Mouse (Mus musculus): ENCODE measurements around the gene Fpr2. TPM values are rescaled to one million over a fixed set of nuclear protein-coding genes. Genes with fewer than 3 reads are reported as not detected.
A peak's percentile ranks its signal among the peaks of the same experiment; 100 is the strongest.

Gene Fpr2
- polyA plus RNA-seq, 1 experiment from 2014 or later: not detected

DNA sequence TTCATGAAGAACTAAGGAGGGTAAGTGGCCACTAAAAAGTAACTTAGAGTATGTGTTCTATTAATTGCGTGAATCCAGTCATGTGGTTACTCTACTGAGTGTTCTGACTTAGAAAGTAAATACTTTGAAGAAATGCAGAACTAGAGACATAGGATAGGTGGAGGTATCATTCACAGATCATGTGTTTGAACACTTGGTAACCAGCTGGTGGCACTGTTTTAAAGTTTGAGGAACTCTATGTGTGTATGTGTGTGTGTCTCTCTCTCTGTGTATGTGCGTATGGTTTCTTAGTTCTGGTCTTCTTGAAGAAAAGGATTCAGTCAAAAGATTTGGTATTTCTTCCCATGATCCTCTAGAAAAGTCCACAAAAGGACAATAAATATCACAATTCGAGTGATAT is 27.5 kb upstream of the Fpr2 start:
- ATAC-seq: no peak
- no peaks in the 10 kb centered on the region for H3K36me3 ChIP-seq (ENCODE audit: control insufficient read depth, insufficient read depth)
- WGBS: 87% methylated on average over 3 of the region's 3 CpGs
- H3K4me1 ChIP-seq (replicated peaks; ENCODE audit: control insufficient read depth, insufficient read depth, low read length): no peaks in the 10 kb centered on the region
- no peak overlapping the region for H3K4me2 ChIP-seq (replicated peaks; ENCODE audit: low read depth)
- H3K9me3 ChIP-seq (ENCODE audit: control insufficient read depth): no peaks in the 10 kb centered on the region
- H3K4me3 ChIP-seq (ENCODE audit: low read depth, low read length): no peak overlapping the region
- H3K27ac ChIP-seq (ENCODE audit: low read depth, low read length): no peak overlapping the region
- peak; percentile 25 for TF ChIP-seq CTCF (IDR thresholded peaks at IDR 0.05; ENCODE audit: low read depth)
- no peaks in the 10 kb centered on the region for H3K27me3 ChIP-seq (replicated peaks; ENCODE audit: control insufficient read depth, insufficient read depth, low read length)
- H3K9ac ChIP-seq (ENCODE audit: low read depth, low read length): no peak overlapping the region

GRCm38 (mm10) chr17:17862360-17862759 is 25.3 kb upstream of the Fpr2 start:
- H3K9ac ChIP-seq (ENCODE audit: low read depth, low read length): no peak overlapping the region
- no peak overlapping the region for H3K4me2 ChIP-seq (replicated peaks; ENCODE audit: low read depth)
- no peaks in the 10 kb centered on the region for H3K4me1 ChIP-seq (replicated peaks; ENCODE audit: control insufficient read depth, insufficient read depth, low read length)
- WGBS: 70% methylated on average over 1 of the region's 1 CpGs
- H3K27ac ChIP-seq (ENCODE audit: low read depth, low read length): no peak overlapping the region
- no peaks in the 10 kb centered on the region for H3K9me3 ChIP-seq (ENCODE audit: control insufficient read depth)
- no peak for ATAC-seq
- no peak for TF ChIP-seq CTCF (IDR thresholded peaks at IDR 0.05; ENCODE audit: low read depth)
- H3K36me3 ChIP-seq (ENCODE audit: control insufficient read depth, insufficient read depth): 0 out of 2 replicates have a peak, but pooled peaks cover 4% of the 10 kb centered on the region
- no peaks in the 10 kb centered on the region for H3K27me3 ChIP-seq (replicated peaks; ENCODE audit: control insufficient read depth, insufficient read depth, low read length)
- no peak overlapping the region for H3K4me3 ChIP-seq (ENCODE audit: low read depth, low read length)

- Histone ChIP-seq H3K27me3 (replicated peaks; ENCODE audit: control insufficient read depth, insufficient read depth, low read length) (no peaks in the 10 kb centered on the region), H3K4me1 (replicated peaks; ENCODE audit: control insufficient read depth, insufficient read depth, low read length) (no peaks in the 10 kb centered on the region), H3K9ac (ENCODE audit: low read depth, low read length) (no peak overlapping the region), H3K27ac (ENCODE audit: low read depth, low read length) (no peak overlapping the region), H3K4me2 (replicated peaks; ENCODE audit: low read depth) (no peak overlapping the region), H3K36me3 (ENCODE audit: control insufficient read depth, insufficient read depth) (0 out of 2 replicates have a peak, but pooled peaks cover 4% of the 10 kb centered on the region), H3K9me3 (ENCODE audit: control insufficient read depth) (no peaks in the 10 kb centered on the region), H3K4me3 (ENCODE audit: low read depth, low read length) (no peak overlapping the region)
- no peak for ATAC-seq
- WGBS: 60% methylated on average over 2 of the region's 2 CpGs
- TF ChIP-seq CTCF (IDR thresholded peaks at IDR 0.05; ENCODE audit: low read depth): no peak
Measured at GRCm38 (mm10) chr17:17865168-17865567, 22.5 kb upstream of the Fpr2 start.

- Histone ChIP-seq H3K4me1 (replicated peaks; ENCODE audit: control insufficient read depth, insufficient read depth, low read length) (no peaks in the 10 kb centered on the region), H3K27ac (ENCODE audit: low read depth, low read length) (no peak overlapping the region), H3K36me3 (ENCODE audit: control insufficient read depth, insufficient read depth) (0 out of 2 replicates have a peak, but pooled peaks cover 4% of the 10 kb centered on the region), H3K9ac (ENCODE audit: low read depth, low read length) (no peak overlapping the region), H3K27me3 (replicated peaks; ENCODE audit: control insufficient read depth, insufficient read depth, low read length) (no peaks in the 10 kb centered on the region), H3K4me2 (replicated peaks; ENCODE audit: low read depth) (no peak overlapping the region), H3K4me3 (ENCODE audit: low read depth, low read length) (no peak overlapping the region), H3K9me3 (ENCODE audit: control insufficient read depth) (no peaks in the 10 kb centered on the region)
- TF ChIP-seq CTCF (IDR thresholded peaks at IDR 0.05; ENCODE audit: low read depth): no peak
- WGBS: 83% methylated on average over 11 of the region's 11 CpGs
- no peak for ATAC-seq
Measured at GRCm38 (mm10) chr17:17866801-17867469, 20.7 kb upstream of the Fpr2 start.

GRCm38 (mm10) chr17:17870892-17871550 is 16.6 kb upstream of the Fpr2 start:
- no peak for TF ChIP-seq CTCF (IDR thresholded peaks at IDR 0.05; ENCODE audit: low read depth)
- 81% methylated on average over 2 of the region's 2 CpGs for WGBS
- Histone ChIP-seq H3K4me3 (ENCODE audit: low read depth, low read length) (no peak overlapping the region), H3K4me2 (replicated peaks; ENCODE audit: low read depth) (no peak overlapping the region), H3K36me3 (ENCODE audit: control insufficient read depth, insufficient read depth) (0 out of 2 replicates have a peak, but pooled peaks cover 4% of the 10 kb centered on the region), H3K27me3 (replicated peaks; ENCODE audit: control insufficient read depth, insufficient read depth, low read length) (no peaks in the 10 kb centered on the region), H3K9ac (ENCODE audit: low read depth, low read length) (no peak overlapping the region), H3K27ac (ENCODE audit: low read depth, low read length) (no peak overlapping the region), H3K4me1 (replicated peaks; ENCODE audit: control insufficient read depth, insufficient read depth, low read length) (no peaks in the 10 kb centered on the region), H3K9me3 (ENCODE audit: control insufficient read depth) (no peaks in the 10 kb centered on the region)
- ATAC-seq: no peak

DNA sequence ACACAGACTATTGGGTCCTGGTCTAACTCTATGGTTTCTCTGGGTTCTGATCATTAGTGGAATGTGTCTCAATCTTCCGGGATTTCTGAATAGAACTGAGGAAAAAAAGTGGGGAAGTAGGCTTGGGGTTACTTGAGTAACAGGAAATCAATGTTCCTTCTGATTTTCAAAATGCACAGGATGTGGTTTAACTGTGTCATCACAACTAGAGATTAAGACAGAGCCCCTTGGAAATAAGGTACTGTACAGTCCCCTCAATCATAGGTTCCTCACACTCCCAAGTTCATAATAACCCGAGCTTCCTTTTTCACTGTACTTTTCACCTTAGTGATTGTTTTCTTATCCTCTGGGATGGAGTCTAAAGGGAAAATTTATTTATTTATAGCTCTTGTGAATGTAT is 15.9 kb upstream of the Fpr2 start:
- Histone ChIP-seq H3K4me2 (replicated peaks; ENCODE audit: low read depth) (no peak overlapping the region), H3K4me3 (ENCODE audit: low read depth, low read length) (no peak overlapping the region), H3K4me1 (replicated peaks; ENCODE audit: control insufficient read depth, insufficient read depth, low read length) (no peaks in the 10 kb centered on the region), H3K27ac (ENCODE audit: low read depth, low read length) (no peak overlapping the region), H3K9me3 (ENCODE audit: control insufficient read depth) (no peaks in the 10 kb centered on the region), H3K36me3 (ENCODE audit: control insufficient read depth, insufficient read depth) (0 out of 2 replicates have a peak, but pooled peaks cover 3% of the 10 kb centered on the region), H3K27me3 (replicated peaks; ENCODE audit: control insufficient read depth, insufficient read depth, low read length) (no peaks in the 10 kb centered on the region), H3K9ac (ENCODE audit: low read depth, low read length) (no peak overlapping the region)
- 82% methylated on average over 2 of the region's 2 CpGs for WGBS
- TF ChIP-seq CTCF (IDR thresholded peaks at IDR 0.05; ENCODE audit: low read depth): no peak
- no peak for ATAC-seq

Measured in intestine, postnatal 0 days (tissue).